Mouse (Mus musculus) heart, postnatal 0 days (tissue): ENCODE results near the gene Cetn3. TPM values are rescaled to one million over a fixed set of nuclear protein-coding genes. Genes with fewer than 3 reads are reported as not detected.

ENCODE experiments used
- ATAC-seq: fragments of 200-750 bp; cut with Nextera tagmentation; 2 replicates; pipeline ENCODE4 v1.8.0; 2017; ENCODE audit warnings: low read depth, moderate number of reproducible peaks, moderate library complexity; ENCODE audit not compliant: insufficient read depth
- DNase-seq: peaks from one replicate; pipeline ENCODE4 v3.0.0-alpha.2; 2016; ENCODE audit warnings: low spot score
- H3K27ac ChIP-seq: fragments of 300-500 bp; sonication (generic); 2 replicates; pipeline ENCODE4 v1.5.1; 2014; ENCODE audit warnings: low read depth, mild to moderate bottlenecking
- H3K27me3 ChIP-seq: fragments of 300-500 bp; sonication (generic); 2 replicates; pipeline ENCODE4 v1.6.1; 2014; ENCODE audit warnings: low read length, mixed read lengths; ENCODE audit not compliant: control insufficient read depth, insufficient read depth
- H3K36me3 ChIP-seq: fragments of 300-500 bp; sonication (generic); replicated peaks from 2 replicates; pipeline ENCODE4 v1.6.1; 2014; ENCODE audit warnings: low read length, mixed read lengths; ENCODE audit not compliant: control insufficient read depth, insufficient read depth
- H3K4me1 ChIP-seq: fragments of 300-500 bp; sonication (generic); 2 replicates; pipeline ENCODE4 v1.6.1; 2014; ENCODE audit warnings: antibody characterized with exemption; ENCODE audit not compliant: control insufficient read depth, insufficient read depth
- H3K4me2 ChIP-seq: fragments of 300-500 bp; sonication (generic); 2 replicates; pipeline ENCODE4 v1.6.1; 2014; ENCODE audit warnings: low read depth, mild to moderate bottlenecking, low read length, moderate library complexity
- H3K4me3 ChIP-seq: fragments of 300-500 bp; sonication (generic); 2 replicates; pipeline ENCODE4 v1.5.1; 2014; ENCODE audit warnings: low read depth, low read length
- H3K9ac ChIP-seq: fragments of 300-500 bp; sonication (generic); replicated peaks from 2 replicates; pipeline ENCODE4 v1.6.1; 2014; ENCODE audit warnings: low read depth, low read length, mixed read lengths
- H3K9me3 ChIP-seq: fragments of 300-500 bp; sonication (generic); replicated peaks from 2 replicates; pipeline ENCODE4 v1.6.1; 2016; ENCODE audit warnings: low read length; ENCODE audit not compliant: control insufficient read depth
- CTCF ChIP-seq: IDR thresholded peaks from 2 replicates; pipeline ENCODE4 v1.5.1; 2016; ENCODE audit warnings: antibody characterized with exemption, control low read depth, low read depth
- EP300 ChIP-seq: IDR thresholded peaks from 2 replicates; pipeline ENCODE4 v1.6.1; 2016; ENCODE audit warnings: antibody characterized with exemption, low read depth
- WGBS: fragments of 180-500 bp; shearing (Covaris S2); extraction: QIAGEN DNeasy Blood & Tissue Kit; methylation state at CpG from one replicate; pipeline ENCODE4 v1.1.7; 2014; 5-methylcytosine and 5-hydroxymethylcytosine counted together
- polyA plus RNA-seq: library from polyadenylated mRNA; unstranded; fragments of >200 nt; fragmentation: Nextera tagmentation; extraction: Ambion mirVana; gene quantifications from 2 replicates; pipeline ENCODE4 v1.2.1, GENCODE M21; 2015
- total RNA-seq: library from RNA; depleted of rRNA; stranded (reverse); fragments of >200 nt; gene quantifications from 2 replicates; pipeline ENCODE4 v1.2.3, GENCODE M21; 2014; ENCODE audit warnings: low replicate concordance

Gene Cetn3
- total and polyA plus RNA-seq, 2 experiments from 2014 or later: 99.7 to 197 TPM

DNA sequence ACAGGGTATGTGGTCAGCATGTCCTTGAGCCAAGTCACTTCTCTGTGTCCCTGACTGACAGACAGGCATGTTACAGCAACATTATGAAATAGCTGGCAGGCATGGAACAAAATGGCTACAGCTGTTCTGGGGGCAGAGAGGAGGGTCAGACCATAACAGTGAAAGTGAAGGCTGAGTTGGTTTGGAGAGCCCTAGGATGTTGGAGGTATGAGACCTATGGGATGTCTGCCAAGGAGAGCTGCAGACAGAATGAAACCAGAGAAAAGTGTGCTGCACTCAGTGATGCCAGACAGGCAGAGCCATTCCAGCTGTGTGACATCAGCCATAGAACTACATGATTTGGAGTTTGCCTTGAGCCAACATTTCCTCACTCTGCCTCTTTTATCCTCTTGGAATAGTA lies 28.0 kb upstream of the Cetn3 start:
- Histone ChIP-seq H3K4me1 (0 out of 2 replicates have a peak, but pooled peaks cover 7% of the 10 kb centered on the region), H3K4me3 (no peak overlapping the region), H3K9ac (no peak overlapping the region), H3K9me3 (no peaks in the 10 kb centered on the region), H3K27me3 (no peaks in the 10 kb centered on the region), H3K36me3 (no peaks in the 10 kb centered on the region), H3K27ac (no peak overlapping the region), H3K4me2 (no peak overlapping the region)
- ATAC-seq: peak; percentile 49
- no peak for DNase-seq
- TF ChIP-seq EP300: no peak
- TF ChIP-seq CTCF: no peak

DNA sequence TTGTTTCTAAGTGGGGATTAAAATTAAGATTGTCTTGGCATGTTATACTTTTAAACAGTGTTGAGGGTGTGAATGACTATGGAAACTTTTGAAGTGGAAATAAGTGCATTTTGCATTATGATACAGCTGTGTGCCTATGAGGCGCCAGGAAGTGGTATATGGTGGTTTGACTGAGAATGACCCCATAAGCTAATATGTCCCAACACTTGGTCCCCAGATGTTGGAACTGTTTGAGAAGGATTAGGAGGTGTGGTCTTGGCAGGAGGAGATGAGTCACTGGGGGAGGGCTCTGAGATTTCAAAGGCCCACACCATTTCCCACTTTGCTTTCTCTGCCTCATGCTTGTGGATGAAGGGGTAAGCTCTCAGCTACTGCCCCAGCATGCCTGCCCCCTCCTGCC lies 27.6 kb upstream of the Cetn3 start:
- 94% methylated on average over 1 of the region's 1 CpGs for WGBS
- no peak overlapping the region for H3K4me3 ChIP-seq
- no peak for ATAC-seq
- DNase-seq: no peak
- 0 out of 2 replicates have a peak, but pooled peaks cover 7% of the 10 kb centered on the region for H3K4me1 ChIP-seq
- no peak overlapping the region for H3K4me2 ChIP-seq
- H3K36me3 ChIP-seq: no peaks in the 10 kb centered on the region
- H3K9ac ChIP-seq: no peak overlapping the region
- H3K27me3 ChIP-seq: no peaks in the 10 kb centered on the region
- H3K27ac ChIP-seq: no peak overlapping the region
- H3K9me3 ChIP-seq: no peaks in the 10 kb centered on the region
- TF ChIP-seq EP300 (no peak), CTCF (no peak)

DNA sequence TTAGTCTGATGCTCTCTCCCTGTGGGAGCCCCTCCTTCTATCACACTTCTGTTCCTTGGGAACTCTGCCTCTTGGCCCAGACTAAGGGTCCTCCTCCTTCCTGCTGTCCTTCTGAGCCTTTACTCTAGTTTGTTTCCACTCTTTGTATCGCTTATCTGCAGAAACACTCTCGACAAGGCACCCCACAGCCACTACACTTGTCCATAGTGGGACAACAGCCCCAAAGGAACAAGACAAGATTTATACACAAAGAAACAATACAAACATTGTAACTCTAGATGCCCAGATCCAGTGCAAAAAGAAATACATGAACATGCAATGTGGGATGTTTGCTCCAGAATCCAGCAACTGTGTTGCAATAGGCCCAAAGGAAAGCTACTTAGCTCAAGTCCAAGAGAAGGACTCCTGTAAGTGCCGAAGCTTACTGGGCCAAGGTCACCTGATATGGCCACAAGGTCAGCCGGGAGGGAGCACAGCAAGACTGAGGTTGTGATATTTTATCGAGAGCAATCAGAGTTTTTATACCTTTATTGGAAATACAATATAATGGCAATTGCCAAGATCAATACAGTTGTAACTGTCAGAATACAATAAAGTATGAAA lies 25.7 kb upstream of the Cetn3 start:
- TF ChIP-seq EP300: no peak
- TF ChIP-seq CTCF: no peak
- H3K27me3 ChIP-seq: no peaks in the 10 kb centered on the region
- no peak overlapping the region for H3K27ac ChIP-seq
- no peak overlapping the region for H3K4me3 ChIP-seq
- DNase-seq (no peak), ATAC-seq (no peak)
- H3K4me2 ChIP-seq: no peak overlapping the region
- H3K36me3 ChIP-seq: no peaks in the 10 kb centered on the region
- 0 out of 2 replicates have a peak, but pooled peaks cover 7% of the 10 kb centered on the region for H3K4me1 ChIP-seq
- H3K9me3 ChIP-seq: no peaks in the 10 kb centered on the region
- H3K9ac ChIP-seq: no peak overlapping the region
- 61% methylated on average over 5 of the region's 5 CpGs for WGBS

DNA sequence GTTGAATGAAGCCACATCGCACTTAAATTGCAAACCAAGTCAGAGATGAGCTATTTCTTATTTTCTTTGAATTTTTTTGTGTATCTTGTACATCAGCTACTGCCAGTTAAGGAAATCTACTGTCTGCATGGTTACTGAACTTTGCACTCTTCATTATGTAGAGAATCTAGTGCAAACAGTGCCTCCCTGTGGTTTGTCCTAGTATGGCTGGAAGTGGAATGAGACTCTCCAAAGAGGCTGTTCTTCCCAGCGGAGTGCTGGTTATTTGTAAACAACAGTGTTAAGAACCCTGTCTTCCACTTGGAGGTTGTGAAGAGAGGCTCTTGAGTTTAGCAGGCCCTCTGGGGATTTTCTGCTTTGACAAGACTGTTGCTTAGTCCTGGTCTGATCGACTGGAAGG lies 22.5 kb upstream of the Cetn3 start:
- H3K36me3 ChIP-seq: no peaks in the 10 kb centered on the region
- H3K27ac ChIP-seq: no peak overlapping the region
- 19% methylated on average over 3 of the region's 3 CpGs for WGBS
- DNase-seq (peak; percentile 37), ATAC-seq (peak; percentile 44; the same call in 1 of the 2 replicates)
- H3K9me3 ChIP-seq: no peaks in the 10 kb centered on the region
- H3K4me1 ChIP-seq: 0 out of 2 replicates have a peak, but pooled peaks cover 3% of the 10 kb centered on the region
- H3K27me3 ChIP-seq: no peaks in the 10 kb centered on the region
- H3K4me3 ChIP-seq: no peak overlapping the region
- TF ChIP-seq CTCF (peak; percentile 75), EP300 (no peak)
- no peak overlapping the region for H3K4me2 ChIP-seq
- H3K9ac ChIP-seq: no peak overlapping the region

DNA sequence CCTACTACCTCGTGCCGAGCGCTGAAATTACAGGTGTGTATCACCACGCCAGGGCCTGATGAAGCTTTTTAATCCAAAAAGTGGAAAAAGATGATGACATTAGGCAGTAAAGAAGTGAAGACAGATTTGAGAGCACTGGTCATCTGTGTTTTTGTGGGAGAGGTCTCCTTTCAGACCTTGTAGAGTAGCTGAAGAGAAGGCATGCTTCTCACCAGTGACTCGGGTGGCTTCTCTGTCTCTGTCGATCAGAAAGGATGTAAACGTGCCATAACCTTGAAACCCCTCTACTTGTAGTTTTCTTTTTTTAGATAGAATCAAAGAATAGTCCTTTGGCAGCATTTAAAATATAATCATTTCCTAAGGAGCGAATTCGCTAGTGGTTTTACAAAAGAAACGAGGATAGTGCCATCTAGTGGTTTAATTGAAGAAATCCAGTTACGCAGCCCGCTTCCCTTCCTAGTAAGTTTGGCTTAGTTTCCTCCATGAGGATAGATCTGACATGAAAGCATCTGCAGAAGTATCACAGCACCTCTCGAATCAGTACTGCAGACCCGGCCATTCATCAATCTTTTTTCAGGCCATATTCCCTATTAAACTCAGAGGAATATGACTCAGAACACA lies 21.2 kb upstream of the Cetn3 start:
- no peak for ATAC-seq
- Histone ChIP-seq H3K27ac (no peak overlapping the region), H3K4me1 (0 out of 2 replicates have a peak, but pooled peaks cover 3% of the 10 kb centered on the region), H3K4me2 (no peak overlapping the region), H3K36me3 (no peaks in the 10 kb centered on the region), H3K9ac (no peak overlapping the region), H3K9me3 (no peaks in the 10 kb centered on the region), H3K4me3 (no peak overlapping the region), H3K27me3 (no peaks in the 10 kb centered on the region)
- 30% methylated on average over 14 of the region's 14 CpGs for WGBS
- DNase-seq: peak; percentile 79
- no peak for TF ChIP-seq EP300
- peak; percentile 68 for TF ChIP-seq CTCF
